Mouse (Mus musculus): ENCODE measurements around the gene Poc1b. TPM values are rescaled to one million over a fixed set of nuclear protein-coding genes. Genes with fewer than 3 reads are reported as not detected.

Poc1b gene
- polyA plus RNA-seq, 1 experiment from 2014 or later: 6.1 TPM

- Histone ChIP-seq H3K4me3 (ENCODE audit: low read depth, low read length) (no peak overlapping the region), H3K27me3 (replicated peaks; ENCODE audit: insufficient read depth, low read length) (no peaks in the 10 kb centered on the region), H3K9ac (replicated peaks; ENCODE audit: low read depth) (no peak overlapping the region), H3K4me1 (ENCODE audit: insufficient read depth, low read depth, low read length) (peaks cover 10% of the 10 kb centered on the region; the same call in 1 of the 2 replicates), H3K4me2 (replicated peaks; ENCODE audit: low read depth, low read length) (no peak overlapping the region), H3K9me3 (ENCODE audit: low read length) (no peaks in the 10 kb centered on the region), H3K27ac (ENCODE audit: low read length) (no peak overlapping the region), H3K36me3 (ENCODE audit: insufficient read depth, low read length) (no peaks in the 10 kb centered on the region)
- no peak for DNase-seq (ENCODE audit: low spot score)
- ATAC-seq: no peak
- no peak for TF ChIP-seq CTCF (IDR thresholded peaks at IDR 0.05)
- no peak for TF ChIP-seq EP300 (IDR thresholded peaks at IDR 0.05)
- 54% methylated on average over 7 of the region's 7 CpGs for WGBS
Observed at GRCm38 (mm10) chr10:99232518-99233227, 125.8 kb downstream of the Poc1b start.

GRCm38 (mm10) chr10:99234336-99234735 lies 127.5 kb downstream of the Poc1b start:
- Histone ChIP-seq H3K9me3 (ENCODE audit: low read length) (no peaks in the 10 kb centered on the region), H3K4me3 (ENCODE audit: low read depth, low read length) (no peak overlapping the region), H3K9ac (replicated peaks; ENCODE audit: low read depth) (no peak overlapping the region), H3K4me1 (ENCODE audit: insufficient read depth, low read depth, low read length) (no peaks in the 10 kb centered on the region), H3K27me3 (replicated peaks; ENCODE audit: insufficient read depth, low read length) (no peaks in the 10 kb centered on the region), H3K4me2 (replicated peaks; ENCODE audit: low read depth, low read length) (no peak overlapping the region), H3K36me3 (ENCODE audit: insufficient read depth, low read length) (no peaks in the 10 kb centered on the region), H3K27ac (ENCODE audit: low read length) (no peak overlapping the region)
- DNase-seq (ENCODE audit: low spot score) (no peak), ATAC-seq (no peak)
- TF ChIP-seq EP300 (IDR thresholded peaks at IDR 0.05) (no peak), CTCF (IDR thresholded peaks at IDR 0.05) (no peak)
- 96% methylated on average over 8 of the region's 8 CpGs for WGBS

DNA sequence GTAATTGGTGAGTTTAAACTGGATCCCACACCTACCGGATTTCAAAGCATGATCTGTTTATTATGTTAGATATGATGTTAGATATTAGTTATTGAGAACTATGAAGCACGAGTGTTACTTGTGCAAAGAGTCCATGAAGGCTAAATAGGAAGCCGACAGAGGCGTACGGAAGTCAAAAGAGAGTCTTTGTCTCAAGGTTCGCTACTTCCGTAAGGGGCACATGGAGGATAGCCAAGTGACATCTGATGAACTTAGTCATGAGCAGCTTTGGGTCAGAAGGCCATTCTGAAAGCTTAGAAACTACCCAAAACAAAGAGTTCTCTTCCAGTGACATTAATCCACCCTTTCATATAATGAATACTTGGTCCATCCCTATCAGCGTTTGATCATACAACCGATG lies 128.2 kb downstream of the Poc1b start:
- Histone ChIP-seq H3K4me2 (replicated peaks; ENCODE audit: low read depth, low read length) (no peak overlapping the region), H3K4me3 (ENCODE audit: low read depth, low read length) (no peak overlapping the region), H3K9ac (replicated peaks; ENCODE audit: low read depth) (no peak overlapping the region), H3K36me3 (ENCODE audit: insufficient read depth, low read length) (no peaks in the 10 kb centered on the region), H3K27me3 (replicated peaks; ENCODE audit: insufficient read depth, low read length) (no peaks in the 10 kb centered on the region), H3K27ac (ENCODE audit: low read length) (no peak overlapping the region), H3K9me3 (ENCODE audit: low read length) (no peaks in the 10 kb centered on the region), H3K4me1 (ENCODE audit: insufficient read depth, low read depth, low read length) (no peaks in the 10 kb centered on the region)
- TF ChIP-seq CTCF (IDR thresholded peaks at IDR 0.05) (no peak), EP300 (IDR thresholded peaks at IDR 0.05) (no peak)
- WGBS: 75% methylated on average over 9 of the region's 9 CpGs
- ATAC-seq (no peak), DNase-seq (ENCODE audit: low spot score) (no peak)

- Histone ChIP-seq H3K4me3 (ENCODE audit: low read depth, low read length) (no peak overlapping the region), H3K9ac (replicated peaks; ENCODE audit: low read depth) (no peak overlapping the region), H3K27ac (ENCODE audit: low read length) (peak overlapping the region; percentile 65), H3K36me3 (ENCODE audit: insufficient read depth, low read length) (no peaks in the 10 kb centered on the region), H3K4me1 (ENCODE audit: insufficient read depth, low read depth, low read length) (peaks cover 6% of the 10 kb centered on the region; the same call in 1 of the 2 replicates), H3K27me3 (replicated peaks; ENCODE audit: insufficient read depth, low read length) (no peaks in the 10 kb centered on the region), H3K9me3 (ENCODE audit: low read length) (no peaks in the 10 kb centered on the region), H3K4me2 (replicated peaks; ENCODE audit: low read depth, low read length) (no peak overlapping the region)
- DNase-seq (ENCODE audit: low spot score): peak; percentile 91
- WGBS: 45% methylated on average over 11 of the region's 11 CpGs
- peak; percentile 97 for ATAC-seq
- TF ChIP-seq CTCF (IDR thresholded peaks at IDR 0.05): no peak
- TF ChIP-seq EP300 (IDR thresholded peaks at IDR 0.05): peak; percentile 95
Observed at GRCm38 (mm10) chr10:99237205-99237832, 130.5 kb downstream of the Poc1b start.

- TF ChIP-seq EP300 (IDR thresholded peaks at IDR 0.05) (no peak), CTCF (IDR thresholded peaks at IDR 0.05) (no peak)
- Histone ChIP-seq H3K4me3 (ENCODE audit: low read depth, low read length) (no peak overlapping the region), H3K4me1 (ENCODE audit: insufficient read depth, low read depth, low read length) (peaks cover 11% of the 10 kb centered on the region; the same call in 1 of the 2 replicates), H3K9ac (replicated peaks; ENCODE audit: low read depth) (no peak overlapping the region), H3K27me3 (replicated peaks; ENCODE audit: insufficient read depth, low read length) (no peaks in the 10 kb centered on the region), H3K36me3 (ENCODE audit: insufficient read depth, low read length) (no peaks in the 10 kb centered on the region), H3K27ac (ENCODE audit: low read length) (no peak overlapping the region), H3K9me3 (ENCODE audit: low read length) (no peaks in the 10 kb centered on the region), H3K4me2 (replicated peaks; ENCODE audit: low read depth, low read length) (no peak overlapping the region)
- no peak for ATAC-seq
- no peak for DNase-seq (ENCODE audit: low spot score)
- 75% methylated on average over 11 of the region's 11 CpGs for WGBS
Observed at GRCm38 (mm10) chr10:99238537-99238936, 131.7 kb downstream of the Poc1b start.

DNA sequence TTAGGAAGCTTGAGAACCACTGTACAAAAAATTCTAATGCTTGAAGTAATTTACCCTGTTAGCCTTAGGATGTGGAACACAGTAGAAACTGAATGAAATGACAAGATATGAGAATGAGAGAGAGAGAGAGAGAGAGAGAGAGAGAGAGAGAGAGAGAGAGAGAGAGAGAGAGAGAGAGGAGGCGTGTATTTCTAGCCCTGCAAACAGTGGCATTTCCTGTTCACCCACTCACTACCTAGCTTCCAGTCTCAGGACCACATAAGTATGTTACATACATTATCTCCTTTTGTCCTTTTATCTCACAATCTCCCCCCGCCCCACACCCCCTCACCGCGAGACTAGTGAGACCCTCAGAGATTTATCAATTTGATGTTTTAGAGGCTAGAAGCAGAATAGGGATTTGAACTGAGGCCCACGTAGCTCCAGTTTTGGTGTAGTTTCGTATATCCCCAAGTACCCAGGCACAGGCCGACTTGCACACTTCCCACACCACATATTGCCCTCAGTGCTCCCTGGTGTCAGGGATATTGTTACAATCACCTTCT lies 134.5 kb downstream of the Poc1b start:
- ATAC-seq (no peak), DNase-seq (ENCODE audit: low spot score) (no peak)
- no peaks in the 10 kb centered on the region for H3K27me3 ChIP-seq (replicated peaks; ENCODE audit: insufficient read depth, low read length)
- H3K27ac ChIP-seq (ENCODE audit: low read length): peak overlapping the region; percentile 61
- peak overlapping the region; percentile 3; the same call in 1 of the 2 replicates for H3K4me2 ChIP-seq (replicated peaks; ENCODE audit: low read depth, low read length)
- TF ChIP-seq CTCF (IDR thresholded peaks at IDR 0.05) (no peak), EP300 (IDR thresholded peaks at IDR 0.05) (no peak)
- H3K9me3 ChIP-seq (ENCODE audit: low read length): no peaks in the 10 kb centered on the region
- H3K4me1 ChIP-seq (ENCODE audit: insufficient read depth, low read depth, low read length): peaks cover 11% of the 10 kb centered on the region; the same call in 1 of the 2 replicates
- H3K9ac ChIP-seq (replicated peaks; ENCODE audit: low read depth): no peak overlapping the region
- no peak overlapping the region for H3K4me3 ChIP-seq (ENCODE audit: low read depth, low read length)
- no peaks in the 10 kb centered on the region for H3K36me3 ChIP-seq (ENCODE audit: insufficient read depth, low read length)
- WGBS: 66% methylated on average over 6 of the region's 7 CpGs
